Mouse (Mus musculus) G1E (cell line): ENCODE results near the gene Gm10959.

Experiments
- CTCF ChIP-seq: IDR thresholded peaks from 2 replicates; pipeline ENCODE4 v1.5.1; 2012; ENCODE audit warnings: low read depth, low read length, inconsistent platforms, mixed read lengths
- GATA1 ChIP-seq: IDR thresholded peaks from 2 replicates; pipeline ENCODE4 v1.6.1; 2012; ENCODE audit warnings: borderline replicate concordance, low read length, inconsistent platforms, mixed read lengths
- TAL1 ChIP-seq: conservative IDR thresholded peaks from 2 replicates; pipeline ENCODE4 v1.6.1; 2012; ENCODE audit warnings: low read depth, low read length, inconsistent platforms, mixed read lengths

DNA sequence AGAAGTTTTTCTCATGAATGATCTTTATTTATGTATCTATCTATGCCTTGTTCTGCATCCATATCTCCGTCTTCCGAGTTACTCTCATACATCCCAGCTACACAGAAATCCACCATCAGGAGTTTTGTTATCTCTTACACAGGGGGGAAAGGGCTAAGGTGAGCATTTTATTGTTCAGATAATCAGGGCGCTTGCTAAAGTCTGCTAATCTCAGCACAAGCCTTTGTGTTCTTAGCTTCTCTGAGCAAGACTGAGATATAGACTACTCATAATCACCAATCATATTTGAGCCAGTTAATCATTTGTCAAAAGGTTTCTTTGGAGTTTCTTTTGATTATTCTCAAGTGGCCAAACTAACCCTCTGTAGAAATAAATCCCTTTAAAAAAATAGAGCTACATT is 41.6 kb downstream of the Gm10959 start:
- TF ChIP-seq TAL1 (no peak), CTCF (no peak), GATA1 (no peak)
